Mouse (Mus musculus): ENCODE measurements around the gene Gm3139. TPM values are rescaled to one million over a fixed set of nuclear protein-coding genes. Genes with fewer than 3 reads are reported as not detected.
"Not testable (repeated sequence)": the region's sequence is repeated elsewhere in the genome, so short reads cannot be mapped to it uniquely, and the experiment has no call there.

Gm3139 gene
- not detected in 2 replicates for polyA plus RNA-seq (2014; fragmentation: Nextera tagmentation; extraction: Ambion mirVana)

GRCm38 (mm10) chr5:94525987-94526386 lies at the start of gene Gm3139:
Gm3139 (plus strand) TSS chr5:94526287.
- not testable (repeated sequence) for H3K9me3 ChIP-seq (replicated peaks; ENCODE audit: control insufficient read depth, low read length); H3K4me1 ChIP-seq (ENCODE audit: control insufficient read depth, insufficient read depth, low read length); H3K9ac ChIP-seq (ENCODE audit: low read depth, low read length); H3K36me3 ChIP-seq (ENCODE audit: control insufficient read depth, insufficient read depth, low read length); H3K4me3 ChIP-seq (ENCODE audit: low read depth, low read length); H3K27ac ChIP-seq (ENCODE audit: low read depth, low read length); ATAC-seq (replicated peaks; ENCODE audit: insufficient number of reproducible peaks, low FRiP score, low TSS enrichment); H3K27me3 ChIP-seq (ENCODE audit: control insufficient read depth, insufficient read depth, low read length); H3K4me2 ChIP-seq
- WGBS (ENCODE audit: insufficient replicate concordance) = no CpG with 5 or more reads among the region's 2 CpGs

Other genes starting within 250 kb of the Gm3139 start
- gene A430089I19Rik, start 219.5 kb upstream of the Gm3139 start, polyA plus RNA-seq (2014; fragmentation: Nextera tagmentation; extraction: Ambion mirVana) = not detected in 2 replicates
- gene Gm6502, start 211.9 kb upstream of the Gm3139 start, polyA plus RNA-seq (2014; fragmentation: Nextera tagmentation; extraction: Ambion mirVana) = not detected in 2 replicates
- gene AA792892, start 186.5 kb upstream of the Gm3139 start, polyA plus RNA-seq (2014; fragmentation: Nextera tagmentation; extraction: Ambion mirVana) = not detected in 2 replicates
- not detected in 2 replicates for gene Gm7682, start 80.5 kb upstream of the Gm3139 start, polyA plus RNA-seq (2014; fragmentation: Nextera tagmentation; extraction: Ambion mirVana)
- gene Gm3147, start 90.1 kb downstream of the Gm3139 start, polyA plus RNA-seq (2014; fragmentation: Nextera tagmentation; extraction: Ambion mirVana) = not detected in 2 replicates
- gene Gm6509, start 97.7 kb downstream of the Gm3139 start, polyA plus RNA-seq (2014; fragmentation: Nextera tagmentation; extraction: Ambion mirVana) = not detected in 2 replicates
- gene Gm6205, start 122.1 kb downstream of the Gm3139 start, polyA plus RNA-seq (2014; fragmentation: Nextera tagmentation; extraction: Ambion mirVana) = not detected in 2 replicates

Measured in heart, embryonic 11.5 days (tissue).